Mouse (Mus musculus) Patski (cell line): ENCODE measurements at regions not wholly inside any gene's neighbourhood (a gene's known extent, or its start where the extent isn't known, plus 50 kb on each side); places are given as distances from the start of the nearest gene placed in this dataset.

Source experiments
- ATAC-seq: fragments of 100-300 bp; one replicate; pipeline ENCODE4 v1.8.0; 2021
- CTCF ChIA-PET: fragments of 350-600 bp; sonication (Branson Sonifier 250); formaldehyde crosslinking; loops from one replicate; lab custom pipeline; 2022; ENCODE audit warnings: inconsistent platforms; lab: Charles Lee
- POLR2A ChIA-PET: fragments of 350-600 bp; sonication (Branson Sonifier 250); formaldehyde crosslinking; loops from one replicate; lab custom pipeline; 2022; ENCODE audit warnings: antibody characterized with exemption, inconsistent platforms; lab: Charles Lee
- DNase-seq: peaks from one replicate; pipeline ENCODE4 v3.0.0-alpha.2; 2011; ENCODE audit warnings: low read depth, low spot score
- H3K27me3 ChIP-seq: fragments of 371-371 bp; one replicate; pipeline ENCODE4 v1.5.1; 2021
- CTCF ChIP-seq: fragments of 100-300 bp; IDR thresholded peaks from one replicate; pipeline ENCODE4 v1.5.1; 2021
- in situ Hi-C: fragments of 300-500 bp; cut with MboI; formaldehyde crosslinking; loops from 3 replicates; pipeline ENCODE4 v1.11.1; 2018; ENCODE audit warnings: low pct_unique_long_range_greater_than_20kb, mixed read lengths

DNA sequence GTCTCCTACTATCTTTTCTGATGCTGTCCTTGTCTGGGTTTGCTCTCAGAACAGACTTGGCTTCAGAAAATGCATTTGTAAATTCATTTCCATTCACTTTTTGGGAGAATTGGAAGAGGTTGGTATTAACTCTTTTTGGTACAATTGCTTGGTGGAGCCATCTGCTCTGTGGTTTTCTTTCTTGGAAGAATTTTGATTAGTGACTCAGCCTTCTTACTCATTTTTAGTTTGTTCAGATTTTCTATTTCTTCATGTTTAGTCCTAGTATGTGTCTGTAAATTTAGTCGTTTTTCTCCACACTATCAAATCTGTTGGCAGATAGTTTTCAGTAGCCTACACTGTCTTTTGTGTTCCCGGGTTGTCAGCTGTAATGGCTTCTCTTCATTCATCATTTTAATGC, 288.7 kb upstream of the Nrp1 start:
- H3K27me3 ChIP-seq: no peaks in the 10 kb centered on the region
- in situ Hi-C loops: no loop called here
- ATAC-seq: no peak
- ChIA-PET POLR2A (no interaction called here), CTCF (interaction anchor here (0.8 kb wide), 1 partner anchor 15 kb away, joined by 3 read pairs; no protein-coding TSS in a partner anchor)
- no peak for TF ChIP-seq CTCF
- no peak for DNase-seq

DNA sequence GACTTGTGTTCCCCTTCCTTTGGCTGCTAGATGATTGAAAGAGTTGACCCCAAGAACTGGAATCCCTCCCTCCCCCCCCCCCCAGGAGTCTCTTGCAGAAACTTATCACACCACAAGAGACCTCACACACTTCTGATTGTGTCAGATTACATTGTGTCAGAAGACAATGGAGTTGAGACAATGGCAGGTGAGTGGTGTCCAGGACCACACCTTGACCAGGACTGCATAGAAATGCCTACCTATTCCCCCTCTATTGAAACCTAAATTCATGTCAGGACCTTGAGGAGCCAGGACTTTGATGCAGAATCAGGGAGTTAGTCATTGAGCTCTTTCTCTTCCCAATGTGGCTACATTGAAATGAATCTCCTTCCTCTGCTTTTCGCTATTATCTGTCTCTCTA, 282.8 kb upstream of the Nrp1 start:
- TF ChIP-seq CTCF: no peak
- in situ Hi-C loops: no loop called here

DNA sequence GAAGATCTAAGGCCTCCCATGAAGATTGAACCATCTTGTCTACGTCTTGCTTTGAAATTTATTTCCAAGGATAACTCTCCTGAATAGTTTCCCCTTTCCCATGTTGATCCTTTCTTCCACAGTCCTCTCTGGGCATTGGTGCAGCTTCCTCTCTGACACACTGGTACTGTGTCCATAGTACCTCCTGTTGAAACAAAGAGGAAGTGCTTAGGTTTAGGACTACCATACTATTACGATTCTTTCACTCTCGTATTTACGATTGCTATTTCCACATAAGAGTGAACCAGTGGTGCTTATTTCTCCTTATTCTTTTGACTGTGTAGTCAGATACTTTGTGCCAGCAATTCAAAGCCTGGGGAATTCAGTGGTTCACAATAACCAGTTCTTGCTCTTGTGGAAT, 282.2 kb upstream of the Nrp1 start:
- in situ Hi-C loops: no loop called here
- ChIA-PET POLR2A (no interaction called here), CTCF (no interaction called here)

More for the DNA sequence above, 282.8 kb upstream of the Nrp1 start:
- no peak for ATAC-seq
- no peak for DNase-seq
- ChIA-PET CTCF (no interaction called here), POLR2A (no interaction called here)
- no peaks in the 10 kb centered on the region for H3K27me3 ChIP-seq

DNA sequence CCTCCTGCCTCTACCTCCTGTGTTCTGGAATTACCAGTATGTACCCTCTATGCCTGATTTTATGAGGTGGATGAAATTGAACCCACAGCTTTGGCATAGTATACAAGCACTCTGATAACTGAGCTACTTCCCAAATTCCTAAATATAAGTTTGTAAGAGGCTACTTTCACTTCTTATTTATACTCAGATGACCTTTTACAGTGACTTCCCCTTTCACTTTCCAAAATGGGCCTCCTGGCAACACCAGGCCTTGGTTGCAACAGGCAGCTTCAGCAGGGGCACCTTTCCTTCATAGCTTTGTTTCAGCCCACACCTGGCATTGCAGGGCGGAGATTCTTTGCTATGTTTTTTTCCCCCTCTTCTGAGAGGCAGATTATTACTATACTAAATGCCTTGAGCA, 279.7 kb upstream of the Nrp1 start:
- CTCF ChIA-PET: interaction anchor here (1.3 kb wide), 1 partner anchor 13 kb away, joined by 3 read pairs; no protein-coding TSS in a partner anchor
- no peak for TF ChIP-seq CTCF
- in situ Hi-C loops: no loop called here
- DNase-seq (no peak), ATAC-seq (no peak)
- POLR2A ChIA-PET: no interaction called here
- H3K27me3 ChIP-seq: no peaks in the 10 kb centered on the region

More for the DNA sequence above, 282.2 kb upstream of the Nrp1 start:
- no peak for DNase-seq
- no peak for ATAC-seq
- no peaks in the 10 kb centered on the region for H3K27me3 ChIP-seq
- no peak for TF ChIP-seq CTCF

DNA sequence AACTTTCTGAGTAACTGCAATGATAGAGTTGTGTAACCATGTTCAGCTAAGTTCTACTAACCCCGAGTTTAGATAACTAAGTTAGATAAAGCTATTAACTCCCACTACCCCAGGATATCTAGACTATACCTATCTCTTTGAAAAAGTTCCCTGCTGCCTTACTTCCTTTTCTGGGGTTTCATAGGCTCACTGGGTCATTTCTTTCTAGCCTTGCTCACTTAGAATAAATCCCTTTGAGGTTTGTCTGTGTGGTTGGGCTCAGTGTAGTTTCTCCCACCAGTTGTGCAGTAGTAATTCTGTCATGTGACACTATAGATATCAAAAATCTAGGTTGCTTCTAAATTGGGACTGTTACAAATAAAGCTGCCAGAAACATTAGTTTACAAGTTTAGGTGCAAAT, 272.6 kb upstream of the Nrp1 start:
- in situ Hi-C loops: no loop called here
- ChIA-PET POLR2A (no interaction called here), CTCF (no interaction called here)
- TF ChIP-seq CTCF: no peak
- no peak for ATAC-seq
- no peaks in the 10 kb centered on the region for H3K27me3 ChIP-seq
- DNase-seq: no peak

DNA sequence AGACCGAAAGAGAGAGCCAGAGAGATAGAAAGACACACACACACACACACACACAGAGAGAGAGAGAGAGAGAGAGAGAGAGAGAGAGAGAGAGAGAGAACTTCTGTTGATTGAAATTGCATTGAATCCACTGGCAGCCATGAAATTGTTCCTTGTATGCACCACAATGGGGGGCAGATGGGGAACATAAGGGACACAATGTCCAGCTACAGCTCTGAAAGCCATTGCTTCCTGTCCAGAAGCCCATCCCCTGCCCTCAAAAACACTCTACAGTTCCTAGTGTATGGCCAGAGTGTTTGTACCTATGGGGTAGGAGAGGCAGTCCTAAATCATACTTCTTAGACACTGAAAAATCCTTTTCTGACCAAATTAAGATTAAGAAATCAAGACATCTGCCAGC, 270.9 kb upstream of the Nrp1 start:
- no peak for ATAC-seq
- TF ChIP-seq CTCF: no peak
- ChIA-PET CTCF (no interaction called here), POLR2A (interaction anchor here (0.7 kb wide), 1 partner anchor 376 kb away, joined by 3 read pairs; no protein-coding TSS in a partner anchor)
- DNase-seq: no peak
- H3K27me3 ChIP-seq: no peaks in the 10 kb centered on the region
- in situ Hi-C loops: no loop called here

DNA sequence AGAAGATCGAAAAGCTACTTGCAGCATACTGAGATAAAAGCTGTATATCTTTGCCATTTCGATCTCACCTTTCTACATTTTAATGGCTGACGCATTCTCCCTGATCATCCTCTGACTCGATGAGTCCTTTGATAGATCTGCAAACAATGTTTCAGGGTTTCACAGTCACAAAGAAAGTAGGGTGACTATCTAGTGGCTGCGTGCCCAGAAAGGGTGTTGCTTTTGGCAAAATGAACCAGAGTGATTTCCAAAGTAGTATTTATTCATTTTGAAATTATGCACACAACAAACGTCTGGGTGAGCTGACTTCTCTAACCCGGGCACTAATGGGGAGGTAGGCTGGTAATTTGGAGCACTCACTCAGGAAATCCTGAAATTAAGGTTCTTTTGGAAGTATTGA, 265.6 kb upstream of the Nrp1 start:
- in situ Hi-C loops: no loop called here
- DNase-seq (no peak), ATAC-seq (no peak)
- CTCF ChIA-PET: no interaction called here
- POLR2A ChIA-PET: interaction anchor here (0.6 kb wide), 1 partner anchor 1349 kb away, joined by 3 read pairs; no protein-coding TSS in a partner anchor
- no peaks in the 10 kb centered on the region for H3K27me3 ChIP-seq
- no peak for TF ChIP-seq CTCF

DNA sequence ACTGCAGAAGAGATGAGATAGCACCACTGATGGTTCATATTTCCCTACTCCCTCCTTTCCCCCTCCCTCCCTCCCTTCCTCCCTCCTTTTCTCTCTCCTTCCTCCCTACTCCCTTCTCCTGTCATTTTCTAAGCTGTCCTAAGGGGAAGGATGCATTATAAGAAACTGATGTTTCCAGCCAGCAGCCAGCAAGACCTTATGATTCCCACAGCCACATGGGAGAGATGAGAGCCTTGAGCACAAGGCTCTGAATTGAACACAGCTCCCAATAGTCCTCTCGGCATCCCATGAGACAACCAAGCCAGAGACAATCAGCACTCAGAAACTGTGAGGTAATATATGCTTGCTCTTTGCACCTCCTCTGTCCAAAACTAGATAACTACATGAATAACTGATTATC, 263.0 kb upstream of the Nrp1 start:
- no peak for DNase-seq
- ChIA-PET POLR2A (no interaction called here), CTCF (no interaction called here)
- TF ChIP-seq CTCF: no peak
- no peaks in the 10 kb centered on the region for H3K27me3 ChIP-seq
- ATAC-seq: no peak
- in situ Hi-C loops: no loop called here

DNA sequence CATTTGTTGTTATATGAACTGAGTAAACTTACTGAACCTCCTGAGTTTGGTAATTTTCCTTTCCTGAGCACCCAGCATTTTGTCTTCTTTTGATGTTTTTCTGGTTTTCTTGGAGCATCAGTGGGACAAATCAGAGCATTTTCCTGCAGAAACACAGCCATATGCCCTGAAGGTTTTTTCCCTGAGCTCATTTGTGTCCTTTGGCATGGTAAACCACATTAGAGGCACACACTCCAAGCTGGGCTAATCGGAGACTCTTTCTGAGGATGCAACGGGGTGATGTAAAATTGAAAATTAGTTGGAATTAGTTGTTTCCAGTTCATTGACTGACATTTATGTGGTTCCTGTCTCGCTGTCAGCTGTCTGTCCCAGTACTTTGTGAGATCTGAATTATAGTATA, 260.8 kb upstream of the Nrp1 start:
- ChIA-PET POLR2A (no interaction called here), CTCF (interaction anchor here (0.8 to 0.9 kb wide), 2 partner anchors 68 to 453 kb away, joined by 3 read pairs; no protein-coding TSS in a partner anchor)
- in situ Hi-C loops: no loop called here
- DNase-seq (no peak), ATAC-seq (no peak)
- TF ChIP-seq CTCF: no peak
- H3K27me3 ChIP-seq: no peaks in the 10 kb centered on the region

DNA sequence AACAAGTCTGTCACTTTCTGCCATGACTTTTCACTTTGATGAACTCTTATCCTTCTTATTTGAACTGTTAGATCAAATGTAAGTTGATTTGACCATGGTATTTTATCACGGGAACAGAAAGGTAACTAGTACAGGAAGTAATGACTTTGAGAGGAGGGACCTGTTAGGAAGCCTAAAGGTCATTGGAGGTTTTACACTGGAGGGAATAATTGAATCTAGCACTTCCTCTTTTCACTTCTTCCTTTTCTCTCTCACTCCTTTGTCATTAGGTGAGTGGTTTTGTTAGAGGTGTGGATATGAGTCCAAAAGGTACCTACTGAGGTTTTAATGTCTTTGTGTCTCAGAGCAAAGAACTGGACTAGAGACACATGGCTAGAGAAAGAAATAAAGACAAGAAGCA, 255.0 kb upstream of the Nrp1 start:
- no peak for TF ChIP-seq CTCF
- ChIA-PET CTCF (interaction anchor here (2.2 kb wide), 1 partner anchor 9 kb away, joined by 7 read pairs; no protein-coding TSS in a partner anchor), POLR2A (no interaction called here)
- DNase-seq (no peak), ATAC-seq (no peak)
- in situ Hi-C loops: no loop called here
- H3K27me3 ChIP-seq: no peaks in the 10 kb centered on the region

DNA sequence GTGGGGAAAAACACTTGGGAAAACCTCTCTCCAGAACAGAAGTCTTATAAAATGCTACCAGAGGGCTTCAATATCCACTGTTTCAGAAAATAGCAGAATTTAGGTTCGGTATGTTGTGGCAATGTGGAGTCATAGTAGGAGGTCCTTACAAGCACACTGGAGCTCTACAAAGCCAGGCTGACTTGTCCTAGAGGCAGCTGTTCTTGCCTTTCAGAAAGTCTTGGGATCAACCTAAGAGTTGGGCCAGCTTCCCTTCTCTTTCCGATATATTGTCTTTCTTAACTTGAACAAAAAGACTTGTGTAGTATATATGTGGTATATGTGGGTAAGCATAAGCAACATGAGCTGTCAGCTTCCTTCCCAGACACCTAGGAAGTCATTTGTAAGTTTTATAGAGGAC, 251.8 kb upstream of the Nrp1 start:
- ChIA-PET CTCF (interaction anchor here (1.2 kb wide), 1 partner anchor 10 kb away, joined by 3 read pairs; no protein-coding TSS in a partner anchor), POLR2A (no interaction called here)
- H3K27me3 ChIP-seq: no peaks in the 10 kb centered on the region
- no peak for ATAC-seq
- DNase-seq: no peak
- in situ Hi-C loops: no loop called here
- no peak for TF ChIP-seq CTCF

DNA sequence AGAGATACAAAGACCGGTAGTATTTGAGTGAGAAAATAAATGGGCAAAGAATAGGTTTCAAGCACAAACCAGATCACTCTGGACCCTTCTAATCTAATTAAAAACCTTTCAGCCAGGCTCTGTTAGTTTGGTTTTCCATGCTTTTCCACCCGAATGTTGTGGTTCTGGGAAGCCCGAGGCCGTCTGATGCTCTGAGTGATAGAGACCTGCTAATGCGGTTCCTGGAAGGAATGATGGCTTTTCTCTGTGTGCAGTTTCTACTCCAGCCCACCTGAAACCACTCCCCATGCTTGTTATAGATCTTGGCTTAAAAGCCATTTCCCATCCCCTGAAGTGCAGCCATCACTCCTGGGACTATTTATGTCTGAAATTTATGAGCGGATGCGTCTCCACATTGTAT, 251.4 kb upstream of the Nrp1 start:
- DNase-seq: no peak
- CTCF ChIA-PET: interaction anchor here (1.2 kb wide), 1 partner anchor 10 kb away, joined by 3 read pairs; no protein-coding TSS in a partner anchor
- ATAC-seq: no peak
- H3K27me3 ChIP-seq: no peaks in the 10 kb centered on the region
- POLR2A ChIA-PET: no interaction called here
- no peak for TF ChIP-seq CTCF
- in situ Hi-C loops: no loop called here
